Mouse (Mus musculus): ENCODE measurements at regions not wholly inside any gene's neighbourhood (a gene's known extent, or its start where the extent isn't known, plus 50 kb on each side); places are given as distances from the start of the nearest gene placed in this dataset.

GRCm38 (mm10) chr5:29870537-29870936, 134.8 kb upstream of the Gm5129 start:
- no peak for DNase-seq

- DNase-seq = no peak
Measured at GRCm38 (mm10) chr5:29875451-29875850, 137.5 kb upstream of the Il6 start.

- no peak for DNase-seq
Measured at GRCm38 (mm10) chr5:29887267-29887841, 125.6 kb upstream of the Il6 start.

GRCm38 (mm10) chr5:29892344-29892743, 120.6 kb upstream of the Il6 start:
- DNase-seq = no peak

GRCm38 (mm10) chr5:29892861-29893260, 120.1 kb upstream of the Il6 start:
- DNase-seq = no peak

GRCm38 (mm10) chr5:29893829-29894228, 119.1 kb upstream of the Il6 start:
- peak; percentile 90 for DNase-seq

- peak; percentile 96 for DNase-seq
Measured at GRCm38 (mm10) chr5:29894606-29895595, 118.0 kb upstream of the Il6 start.

- no peak for DNase-seq
Measured at GRCm38 (mm10) chr5:29897617-29898016, 115.3 kb upstream of the Il6 start.

- no peak for DNase-seq
Measured at GRCm38 (mm10) chr5:29901716-29902115, 111.2 kb upstream of the Il6 start.

- DNase-seq = no peak
Measured at GRCm38 (mm10) chr5:29920295-29920694, 92.6 kb upstream of the Il6 start.

GRCm38 (mm10) chr5:29925527-29925926, 87.4 kb upstream of the Il6 start:
- DNase-seq = no peak

- DNase-seq = no peak
Measured at GRCm38 (mm10) chr5:29927594-29927993, 85.3 kb upstream of the Il6 start.

GRCm38 (mm10) chr5:29929381-29929780, 83.5 kb upstream of the Il6 start:
- no peak for DNase-seq

- no peak for DNase-seq
Measured at GRCm38 (mm10) chr5:29947225-29947624, 65.7 kb upstream of the Il6 start.

GRCm38 (mm10) chr5:29948161-29948560, 64.8 kb upstream of the Il6 start:
- peak; percentile 89 for DNase-seq

- DNase-seq = no peak
Measured at GRCm38 (mm10) chr5:29950456-29951170, 62.3 kb upstream of the Il6 start.

- no peak for DNase-seq
Measured at GRCm38 (mm10) chr5:29951381-29952350, 61.2 kb upstream of the Il6 start.

Measured in heart, adult 11 months (tissue).